Mouse (Mus musculus): Measurements from ENCODE around the gene Epb41l2.

- TF ChIP-seq CTCF (conservative IDR thresholded peaks at IDR 0.05; ENCODE audit: insufficient read depth, insufficient read length, low read depth, low read length) (no peak), POLR2A (IDR thresholded peaks at IDR 0.05; ENCODE audit: low read depth, low read length) (no peak)
Observed at GRCm38 (mm10) chr10:25310736-25311135, 48.9 kb upstream of the Epb41l2 start.

Data from kidney, adult 2 months (tissue).